Mouse (Mus musculus) kidney, adult 18-20 months (tissue): ENCODE data around the gene Panx2.
A peak's percentile ranks its signal among the peaks of the same experiment; 100 is the strongest.

Source experiments
- DNase-seq: peaks from one replicate; pipeline ENCODE4 v3.0.0; 2021

Gene Panx2

DNA sequence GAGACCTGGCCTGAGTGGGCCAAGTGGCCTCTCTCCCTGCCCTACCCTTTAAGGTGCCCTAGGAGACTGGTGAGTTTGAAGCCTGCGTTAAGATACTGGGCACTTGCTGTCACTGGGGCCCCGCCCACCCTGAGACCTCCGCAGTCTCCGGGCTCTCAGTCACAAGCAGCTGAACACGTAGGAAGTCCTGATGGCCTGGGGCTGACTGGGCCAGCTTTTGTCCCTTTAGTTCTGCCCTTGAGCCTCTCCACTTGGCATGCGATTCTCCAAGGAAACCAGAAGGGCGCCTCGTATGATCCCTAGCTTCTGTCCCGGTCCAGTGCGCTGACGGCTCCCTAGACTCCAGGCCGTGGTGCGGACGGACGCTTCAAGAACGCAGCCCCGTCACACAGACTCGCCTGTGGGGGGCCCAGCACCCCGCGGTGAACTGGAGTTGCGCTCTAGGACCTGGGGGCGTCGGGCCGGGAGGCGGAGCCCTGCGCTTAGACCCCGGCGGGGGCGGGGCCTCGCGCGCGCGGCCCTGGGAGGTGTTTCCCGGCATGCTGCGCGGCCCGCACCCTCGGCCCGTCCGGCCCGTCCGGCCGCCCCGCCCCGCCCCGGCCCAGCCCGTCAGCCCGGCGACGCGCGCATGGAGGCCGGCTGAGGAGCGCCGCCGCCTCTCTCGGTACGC is 16.1 kb downstream of the Panx2 start:
- peak; percentile 91 for DNase-seq

GRCm38 (mm10) chr15:89076156-89076731 is 16.7 kb downstream of the Panx2 start:
- DNase-seq: peak; percentile 71

GRCm38 (mm10) chr15:89078208-89078836 is 18.8 kb downstream of the Panx2 start:
- DNase-seq: peak; percentile 82

- DNase-seq: no peak
Measured at GRCm38 (mm10) chr15:89083906-89084305, 24.4 kb downstream of the Panx2 start.

DNA sequence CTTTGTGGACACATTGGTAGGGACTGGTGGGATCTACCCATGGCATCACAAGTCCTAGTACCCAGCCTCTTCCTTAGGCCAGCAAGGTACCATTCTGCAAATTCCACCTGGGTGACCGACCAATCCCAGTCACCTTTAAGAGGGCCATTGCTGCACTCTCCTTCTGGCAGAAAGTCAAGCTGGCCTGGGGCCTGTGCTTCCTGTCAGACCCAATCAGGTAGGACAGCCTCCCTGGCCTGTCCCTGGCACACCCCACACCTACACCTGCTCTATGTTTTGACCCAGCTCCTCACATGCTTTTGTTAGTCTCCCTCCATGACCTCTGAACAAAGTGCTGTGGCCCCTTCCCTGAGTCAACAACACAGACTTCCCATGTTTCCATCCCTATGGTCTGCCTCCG is 25.3 kb downstream of the Panx2 start:
- DNase-seq: no peak

DNA sequence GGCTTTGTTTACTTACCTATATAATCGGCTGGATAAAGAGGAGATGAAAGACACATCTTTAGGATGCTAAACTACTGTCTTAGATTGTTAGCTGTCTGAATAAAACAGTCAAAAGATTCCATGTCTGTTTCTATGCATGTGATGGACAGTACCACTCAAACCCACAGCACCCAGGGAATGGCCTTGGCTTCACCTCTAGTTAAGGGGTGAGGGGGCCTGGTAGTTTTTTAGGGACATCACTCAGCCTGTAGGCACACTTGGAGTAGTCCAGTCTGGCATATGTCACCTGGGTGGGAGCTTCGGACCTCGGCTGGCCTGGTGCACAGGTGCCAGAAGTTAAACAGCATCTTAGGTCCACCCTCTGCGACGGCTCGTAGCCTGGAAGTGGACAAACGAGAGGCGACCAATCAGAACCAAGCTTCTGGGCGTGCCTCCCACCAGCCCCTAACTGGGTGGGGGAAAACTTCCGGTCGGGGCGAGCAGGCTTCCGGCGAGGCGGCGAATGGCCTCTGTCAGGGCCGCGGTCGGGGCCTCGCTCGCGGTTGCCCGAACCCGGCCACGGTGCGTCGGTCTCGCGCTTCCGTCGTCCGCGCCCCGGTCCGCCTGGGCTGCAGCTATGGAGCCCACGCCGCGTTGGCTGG is 29.2 kb downstream of the Panx2 start, which contains the start of gene Selenoo:
TSS of gene Selenoo (plus strand) at position 478 of the 641 bp plus-strand sequence.
- peak; percentile 92 for DNase-seq

DNA sequence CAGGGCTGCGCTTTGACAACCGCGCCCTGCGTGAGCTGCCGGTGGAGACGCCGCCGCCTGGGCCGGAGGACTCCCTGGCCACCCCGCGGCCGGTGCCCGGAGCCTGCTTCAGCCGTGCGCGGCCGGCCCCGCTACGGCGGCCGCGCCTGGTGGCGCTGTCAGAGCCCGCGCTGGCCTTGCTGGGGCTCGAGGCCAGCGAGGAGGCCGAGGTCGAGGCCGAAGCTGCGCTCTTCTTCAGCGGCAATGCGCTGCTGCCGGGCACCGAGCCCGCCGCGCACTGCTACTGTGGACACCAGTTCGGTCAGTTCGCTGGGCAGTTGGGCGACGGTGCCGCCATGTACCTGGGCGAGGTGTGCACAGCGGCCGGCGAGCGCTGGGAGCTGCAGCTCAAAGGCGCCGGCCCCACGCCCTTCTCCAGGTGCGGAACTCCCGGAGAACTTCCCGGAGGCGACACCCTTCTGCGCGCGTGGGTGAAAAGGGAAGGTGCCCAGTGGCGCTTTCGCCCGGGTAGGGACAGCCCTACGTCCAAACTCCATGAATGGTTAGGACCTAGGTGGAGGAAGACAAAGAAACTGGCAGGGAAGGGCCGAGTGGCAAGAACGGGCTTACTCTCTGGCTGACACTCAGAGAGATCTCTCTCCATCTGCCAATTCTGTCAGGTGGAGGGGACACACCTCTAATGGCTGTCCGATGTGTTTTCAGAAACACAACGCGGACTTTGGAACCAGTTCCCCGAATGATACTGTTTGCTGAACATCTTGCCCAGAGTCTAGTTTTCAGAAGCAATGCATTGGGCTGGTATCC is 29.9 kb downstream of the Panx2 start:
- peak; percentile 59 for DNase-seq

DNA sequence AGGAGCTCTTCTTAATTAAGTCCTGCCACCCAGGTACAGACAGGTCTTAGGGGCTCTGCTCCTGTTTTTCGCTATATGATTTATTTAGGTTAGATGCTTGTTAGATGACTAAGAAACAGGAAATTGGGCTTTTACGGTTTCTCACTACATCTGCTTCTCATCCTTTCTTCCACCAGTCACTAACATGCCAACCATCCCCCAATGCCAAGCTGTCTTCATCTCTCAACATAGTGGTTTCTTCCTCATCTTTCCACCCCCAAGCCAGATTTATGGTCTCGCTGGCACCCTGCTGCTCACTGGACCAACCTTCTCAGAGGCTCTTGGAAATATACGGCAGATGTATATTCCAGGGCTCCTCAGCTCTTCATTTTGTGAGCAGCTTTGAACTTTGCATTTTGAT is 31.1 kb downstream of the Panx2 start:
- no peak for DNase-seq

DNA sequence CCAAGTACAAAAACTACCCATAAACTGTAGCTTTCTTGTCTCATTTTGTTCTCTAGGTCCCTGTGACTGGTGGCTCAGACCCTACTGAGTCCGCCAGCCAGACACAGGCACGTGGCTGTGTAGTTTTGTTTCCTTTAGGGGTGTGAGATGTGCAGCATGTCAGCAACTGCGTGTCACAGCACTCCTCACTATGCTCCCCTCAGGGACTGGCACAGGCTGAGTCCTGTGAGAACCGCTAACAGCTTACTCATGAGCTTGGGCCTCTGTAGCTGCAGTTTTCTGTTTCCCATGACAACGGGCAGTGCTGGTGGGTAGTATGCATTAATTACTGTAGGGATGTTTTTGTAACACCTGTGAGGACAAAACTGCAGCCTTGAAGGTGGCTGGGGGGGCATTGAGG is 32.6 kb downstream of the Panx2 start:
- no peak for DNase-seq

GRCm38 (mm10) chr15:89097450-89097849 is 37.9 kb downstream of the Panx2 start:
- DNase-seq: no peak

- no peak for DNase-seq
Measured at GRCm38 (mm10) chr15:89098616-89099015, 39.1 kb downstream of the Panx2 start.

GRCm38 (mm10) chr15:89100823-89101222 is 41.3 kb downstream of the Panx2 start:
- DNase-seq: no peak

DNA sequence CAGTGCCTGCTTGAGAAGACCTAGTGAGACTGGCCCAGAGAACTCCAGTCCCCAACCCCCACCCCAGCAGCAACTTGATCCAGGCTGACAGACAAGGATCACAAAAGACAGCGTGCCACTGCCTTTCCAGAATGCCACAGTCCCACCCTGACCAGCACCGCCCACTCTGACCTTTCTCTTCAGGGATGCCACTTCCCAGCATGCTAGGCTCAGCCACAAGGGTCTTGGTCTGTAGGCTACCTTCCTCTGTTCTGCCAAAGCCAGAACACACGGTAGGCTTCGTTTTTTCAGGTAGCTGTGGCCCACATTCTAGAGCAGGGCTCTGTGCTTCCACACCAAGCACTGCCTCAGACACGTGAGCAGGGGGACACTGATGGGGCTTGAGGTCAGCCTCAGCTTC is 43.1 kb downstream of the Panx2 start:
- no peak for DNase-seq

DNA sequence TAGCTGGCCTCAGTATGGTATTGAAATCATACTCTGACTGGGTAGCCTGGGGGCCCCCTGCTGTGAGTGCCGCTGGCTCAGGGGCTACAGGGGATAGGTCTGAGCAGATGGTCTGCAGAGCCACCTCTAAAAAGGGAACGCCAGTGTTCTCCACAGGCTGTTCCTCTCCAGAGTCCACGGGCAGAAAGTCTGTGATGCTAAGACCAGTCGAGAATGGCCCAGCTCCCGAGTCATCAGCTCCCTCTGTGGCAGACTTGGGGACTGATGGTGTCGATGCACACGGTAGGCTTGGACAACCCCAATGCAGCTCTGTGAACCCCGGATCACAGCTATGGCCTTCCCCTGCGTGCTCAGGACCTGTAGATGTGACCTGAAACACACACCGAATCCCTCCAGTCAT is 44.4 kb downstream of the Panx2 start:
- no peak for DNase-seq

DNA sequence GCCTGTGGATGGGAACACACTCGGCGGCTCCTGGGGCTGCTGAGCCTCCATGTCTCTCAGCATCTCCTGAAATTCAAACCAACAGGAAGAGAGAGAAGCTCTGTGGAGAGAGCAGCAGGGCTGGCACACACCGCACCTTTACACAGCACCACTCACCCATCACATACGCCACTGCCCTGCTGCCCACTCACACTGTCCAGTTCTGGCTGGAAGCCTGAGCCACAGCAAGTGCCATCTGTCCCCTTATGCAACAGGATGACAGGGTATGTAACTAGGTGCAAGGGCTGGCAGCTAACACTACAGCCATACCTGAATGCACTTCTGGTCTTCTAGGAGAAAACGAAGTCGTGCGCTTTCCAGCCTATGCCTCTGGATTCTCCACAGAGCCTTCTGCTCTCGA is 44.9 kb downstream of the Panx2 start:
- DNase-seq: no peak

DNA sequence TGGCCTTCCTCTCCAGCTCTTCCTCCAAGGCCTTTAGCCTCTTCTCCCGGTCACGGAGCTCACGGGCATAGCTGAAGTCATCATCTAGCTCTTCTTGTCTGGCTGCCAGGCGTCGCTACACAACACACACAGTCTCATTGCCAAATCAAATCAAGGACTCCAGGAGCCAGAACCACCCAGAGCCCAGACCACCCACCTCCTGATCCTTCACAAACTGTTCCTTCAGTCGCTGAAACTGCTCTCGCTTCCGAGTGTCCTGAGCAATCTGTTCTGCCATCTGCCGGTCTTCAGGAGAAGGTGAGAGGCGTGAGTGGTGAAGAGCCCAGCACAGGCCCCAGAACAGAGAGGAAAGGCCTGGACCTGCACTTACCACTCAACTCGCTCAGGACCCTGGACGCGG is 46.5 kb downstream of the Panx2 start:
- no peak for DNase-seq

GRCm38 (mm10) chr15:89106976-89107375 is 47.4 kb downstream of the Panx2 start:
- no peak for DNase-seq

- DNase-seq: no peak
Measured at GRCm38 (mm10) chr15:89110147-89110546, 50.6 kb downstream of the Panx2 start.

- no peak for DNase-seq
Measured at GRCm38 (mm10) chr15:89118007-89118406, 58.5 kb downstream of the Panx2 start.

DNA sequence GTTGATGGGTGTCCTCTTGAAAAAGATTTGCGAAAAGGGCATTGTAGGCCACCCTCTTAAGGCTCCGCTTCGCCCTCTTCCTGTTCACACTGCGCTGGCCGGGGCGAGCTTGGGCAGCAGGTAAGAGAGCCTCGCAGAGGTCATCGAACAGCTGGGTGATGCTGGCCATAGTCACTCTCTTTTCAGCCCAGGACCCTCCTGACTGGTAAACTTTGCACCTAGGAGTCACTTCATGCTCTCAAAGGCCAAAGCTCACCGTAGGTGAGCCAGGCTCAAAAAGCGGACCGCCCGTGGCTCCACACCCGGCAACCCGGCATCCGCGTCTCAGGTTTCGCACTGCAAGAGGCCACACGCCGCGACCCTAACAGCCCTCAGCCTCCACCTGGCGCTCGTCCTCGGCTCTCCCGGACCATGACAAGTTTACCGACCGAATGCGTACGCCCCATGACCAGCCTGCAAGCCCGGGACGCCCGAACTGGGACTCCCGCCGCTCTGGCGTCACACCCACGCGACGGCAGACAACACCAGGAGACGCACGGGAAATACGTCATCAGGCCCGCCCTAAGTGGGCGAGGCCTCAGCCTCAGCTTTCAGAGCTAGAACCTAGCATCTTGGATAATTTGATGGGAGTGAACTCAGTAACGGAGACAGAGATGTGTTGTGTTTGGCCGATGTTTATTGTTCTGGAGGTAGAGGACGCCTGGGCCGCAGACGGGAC is 63.3 kb downstream of the Panx2 start, which contains the start of gene Tubgcp6:
TSS of gene Tubgcp6 (minus strand) at position 464 of the 718 bp plus-strand sequence.
- DNase-seq: peak; percentile 98
